Mouse (Mus musculus) thymus, postnatal 0 days (tissue): ENCODE results near the gene Dbnl. TPM values are rescaled to one million over a fixed set of nuclear protein-coding genes. Genes with fewer than 3 reads are reported as not detected.
A peak's percentile ranks its signal among the peaks of the same experiment; 100 is the strongest.

Experiments used
- DNase-seq: peaks from one replicate; pipeline ENCODE4 v3.0.0-alpha.2; 2015; ENCODE audit warnings: low spot score
- polyA plus RNA-seq: library from polyadenylated mRNA; unstranded; fragments of >200 nt; fragmentation: Nextera tagmentation; extraction: Ambion mirVana; gene quantifications from 2 replicates; pipeline ENCODE4 v1.2.1, GENCODE M21; 2015

Dbnl gene
- polyA plus RNA-seq, 1 experiment from 2014 or later: 134 TPM

- no peak for DNase-seq
Observed at GRCm38 (mm10) chr11:5836126-5836525, 47.8 kb downstream of the Dbnl start.

- peak; percentile 91 for DNase-seq
Observed at GRCm38 (mm10) chr11:5837251-5838246, 49.3 kb downstream of the Dbnl start, which contains the start of gene Polm. Polm (minus strand) TSS chr11:5838016.

DNA sequence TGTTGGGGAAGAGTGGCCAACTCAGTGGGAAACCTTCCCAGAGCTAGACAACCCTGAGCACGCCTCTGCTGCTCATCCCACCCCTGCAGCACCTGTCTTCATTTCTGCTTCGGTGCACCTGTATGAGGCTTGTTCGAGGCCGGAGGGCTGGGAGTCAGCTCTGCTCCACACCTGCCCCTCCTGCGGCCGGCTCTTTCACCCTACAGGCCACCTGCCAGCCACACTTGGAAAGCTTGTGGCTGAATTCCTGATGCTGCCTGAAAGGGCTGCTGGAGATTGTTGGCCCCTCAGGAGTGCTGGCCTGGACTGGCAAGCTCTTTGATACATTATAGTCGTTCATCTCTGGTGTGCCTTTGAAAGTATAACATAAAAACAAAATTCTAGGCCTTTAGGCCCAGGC is 52.1 kb downstream of the Dbnl start:
- DNase-seq: no peak

GRCm38 (mm10) chr11:5841751-5842150 is 53.5 kb downstream of the Dbnl start:
- no peak for DNase-seq

GRCm38 (mm10) chr11:5843131-5843530 is 54.8 kb downstream of the Dbnl start:
- DNase-seq: no peak

DNA sequence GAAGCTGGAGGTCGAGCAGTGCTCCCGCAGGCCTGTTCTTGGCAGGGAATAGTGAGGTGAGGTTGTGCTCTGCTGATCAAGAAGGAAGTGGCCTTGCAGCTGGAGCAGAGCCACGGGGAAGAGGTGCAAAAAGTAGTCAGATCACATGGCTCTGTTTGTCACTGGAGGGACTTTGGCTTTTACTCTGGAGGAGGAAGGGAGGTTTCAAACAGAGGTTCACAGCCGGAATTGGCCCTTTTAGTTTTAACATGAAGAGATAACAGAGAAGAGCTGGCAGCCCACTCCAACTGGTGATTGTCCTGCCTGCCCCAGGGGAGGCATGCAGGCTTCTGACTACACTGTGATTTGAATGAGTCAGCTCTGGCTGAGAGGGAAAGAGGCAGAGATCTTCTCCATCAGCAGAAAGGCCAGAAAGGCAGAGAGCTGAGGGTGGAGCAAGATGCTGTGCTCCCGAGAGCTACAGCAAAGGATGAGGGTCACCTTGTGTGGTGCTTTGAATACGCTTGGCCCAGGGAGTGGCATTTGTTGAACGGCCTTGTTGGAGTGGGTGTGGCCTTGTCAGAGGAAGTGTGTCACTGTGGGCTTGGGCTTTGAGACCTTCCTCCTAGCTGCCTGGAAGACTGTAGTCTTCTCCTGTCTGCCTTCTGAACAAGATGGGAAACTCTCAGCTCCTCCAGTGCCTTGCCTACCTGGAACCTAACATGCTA is 58.5 kb downstream of the Dbnl start:
- DNase-seq: no peak

- peak; percentile 34 for DNase-seq
Observed at GRCm38 (mm10) chr11:5848741-5849140, 60.5 kb downstream of the Dbnl start.

DNA sequence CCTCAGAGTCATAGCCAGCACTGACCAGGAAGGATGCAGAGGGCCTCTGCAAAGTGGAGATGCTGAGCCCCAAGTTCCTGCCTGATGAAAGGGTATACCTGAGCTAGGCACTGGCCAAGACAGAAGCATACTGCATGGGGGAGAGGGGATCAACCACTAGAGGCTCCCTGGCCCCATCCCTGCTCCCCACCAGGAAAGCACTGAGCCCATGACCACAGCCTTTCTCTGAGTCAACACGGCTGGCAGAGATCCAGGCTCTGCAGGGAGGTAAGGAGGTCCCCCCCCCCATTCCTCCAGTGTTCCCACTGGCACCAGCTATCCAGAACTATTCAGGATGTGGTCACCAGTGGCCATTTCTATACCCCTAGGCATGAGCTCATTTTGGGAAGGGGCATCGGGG is 61.0 kb downstream of the Dbnl start:
- DNase-seq: no peak

DNA sequence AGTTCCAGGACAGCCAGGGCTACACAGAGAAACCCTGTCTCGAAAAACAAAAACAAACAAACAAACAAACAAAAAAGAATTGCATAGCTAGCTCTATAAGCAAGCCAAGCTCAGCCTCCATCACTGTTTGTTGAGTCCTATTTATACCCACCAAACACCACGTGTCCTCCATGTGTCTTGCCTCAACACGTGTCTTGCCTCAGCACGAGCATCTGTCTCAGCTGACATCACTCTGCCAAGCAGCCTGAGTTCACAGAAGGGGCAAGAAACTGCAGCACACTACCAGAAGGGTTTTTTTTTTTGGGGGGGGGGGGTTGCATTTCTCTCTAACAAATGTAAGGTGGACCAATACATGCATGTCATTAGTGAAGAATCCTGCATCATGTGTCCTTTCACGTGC is 62.2 kb downstream of the Dbnl start:
- DNase-seq: peak; percentile 67

Other genes with a start within 250 kb of the Dbnl start
- gene Ccdc117, start 246.3 kb upstream of the Dbnl start, polyA plus RNA-seq: 17.7 and 18.5 TPM in 2 replicates
- gene Ankrd36, start 218.8 kb upstream of the Dbnl start, polyA plus RNA-seq: 0.05 TPM in 1 of 2 replicates, not detected in the other
- gene Mrps24, start 72.8 kb upstream of the Dbnl start, polyA plus RNA-seq: 249 and 266 TPM in 2 replicates
- 18.1 and 20.6 TPM in 2 replicates for gene Urgcp, start 26.1 kb upstream of the Dbnl start, polyA plus RNA-seq
- gene Pgam2, start 15.2 kb downstream of the Dbnl start, polyA plus RNA-seq: 29.5 and 35.8 TPM in 2 replicates
- gene Polm, start 49.5 kb downstream of the Dbnl start, polyA plus RNA-seq: 8.7 and 9.5 TPM in 2 replicates
- 4.3 and 4.6 TPM in 2 replicates for gene Aebp1, start 73.5 kb downstream of the Dbnl start, polyA plus RNA-seq
- 97.0 and 118 TPM in 2 replicates for gene Pold2, start 89.8 kb downstream of the Dbnl start, polyA plus RNA-seq
- 6.8 and 7.0 TPM in 2 replicates for gene Myl7, start 110.3 kb downstream of the Dbnl start, polyA plus RNA-seq
- gene Gck, start 161.6 kb downstream of the Dbnl start, polyA plus RNA-seq: 1.0 and 1.4 TPM in 2 replicates
- gene Ykt6, start 167.2 kb downstream of the Dbnl start, polyA plus RNA-seq: 52.7 and 55.1 TPM in 2 replicates